Mouse (Mus musculus) lung, postnatal 0 days (tissue): ENCODE data around the gene Mcl1. TPM values are rescaled to one million over a fixed set of nuclear protein-coding genes. Genes with fewer than 3 reads are reported as not detected.

Experiments
- ATAC-seq: fragments of 200-750 bp; cut with Nextera tagmentation; 2 replicates; pipeline ENCODE4 v1.8.0; 2017; ENCODE audit warnings: moderate library complexity
- DNase-seq: peaks from one replicate; pipeline ENCODE4 v3.0.0-alpha.2; 2016; ENCODE audit warnings: low spot score
- H3K27ac ChIP-seq: fragments of 300-500 bp; sonication (generic); 2 replicates; pipeline ENCODE4 v1.5.1; 2014; ENCODE audit warnings: antibody characterized with exemption, mild to moderate bottlenecking, low read length, mixed read lengths
- H3K27me3 ChIP-seq: fragments of 300-500 bp; sonication (generic); replicated peaks from 2 replicates; pipeline ENCODE4 v1.6.1; 2014; ENCODE audit warnings: low read length, mixed read lengths; ENCODE audit not compliant: insufficient read depth
- H3K36me3 ChIP-seq: fragments of 300-500 bp; sonication (generic); 2 replicates; pipeline ENCODE4 v1.6.1; 2014; ENCODE audit warnings: low read length, mixed read lengths; ENCODE audit not compliant: insufficient read depth
- H3K4me1 ChIP-seq: fragments of 300-500 bp; sonication (generic); 2 replicates; pipeline ENCODE4 v1.6.1; 2014; ENCODE audit warnings: antibody characterized with exemption, low read depth, low read length, mixed read lengths; ENCODE audit not compliant: insufficient read depth
- H3K4me2 ChIP-seq: fragments of 300-500 bp; sonication (generic); replicated peaks from 2 replicates; pipeline ENCODE4 v1.6.1; 2014; ENCODE audit warnings: low read depth, mild to moderate bottlenecking, low read length, moderate library complexity, mixed read lengths
- H3K4me3 ChIP-seq: fragments of 300-500 bp; sonication (generic); 2 replicates; pipeline ENCODE4 v1.5.1; 2014; ENCODE audit warnings: low read depth, low read length
- H3K9ac ChIP-seq: fragments of 300-500 bp; sonication (generic); replicated peaks from 2 replicates; pipeline ENCODE4 v1.6.1; 2014; ENCODE audit warnings: low read depth, mild to moderate bottlenecking
- H3K9me3 ChIP-seq: fragments of 300-500 bp; sonication (generic); 2 replicates; pipeline ENCODE4 v1.6.1; 2016; ENCODE audit warnings: low read length, mixed read lengths
- CTCF ChIP-seq: IDR thresholded peaks from 2 replicates; pipeline ENCODE4 v1.5.1; 2016; ENCODE audit warnings: antibody characterized with exemption, mild to moderate bottlenecking
- EP300 ChIP-seq: IDR thresholded peaks from 2 replicates; pipeline ENCODE4 v1.6.1; 2016; ENCODE audit warnings: antibody characterized with exemption, mild to moderate bottlenecking, control low read depth
- WGBS: fragments of 180-500 bp; shearing (Covaris S2); extraction: QIAGEN DNeasy Blood & Tissue Kit; methylation state at CpG from one replicate; pipeline ENCODE4 v1.1.7; 2014; 5-methylcytosine and 5-hydroxymethylcytosine counted together
- polyA plus RNA-seq: library from polyadenylated mRNA; unstranded; fragments of >200 nt; fragmentation: Nextera tagmentation; extraction: Ambion mirVana; gene quantifications from 2 replicates; pipeline ENCODE4 v1.2.1, GENCODE M21; 2015

Gene Mcl1
- polyA plus RNA-seq, 1 experiment from 2014 or later, result 101 TPM

DNA sequence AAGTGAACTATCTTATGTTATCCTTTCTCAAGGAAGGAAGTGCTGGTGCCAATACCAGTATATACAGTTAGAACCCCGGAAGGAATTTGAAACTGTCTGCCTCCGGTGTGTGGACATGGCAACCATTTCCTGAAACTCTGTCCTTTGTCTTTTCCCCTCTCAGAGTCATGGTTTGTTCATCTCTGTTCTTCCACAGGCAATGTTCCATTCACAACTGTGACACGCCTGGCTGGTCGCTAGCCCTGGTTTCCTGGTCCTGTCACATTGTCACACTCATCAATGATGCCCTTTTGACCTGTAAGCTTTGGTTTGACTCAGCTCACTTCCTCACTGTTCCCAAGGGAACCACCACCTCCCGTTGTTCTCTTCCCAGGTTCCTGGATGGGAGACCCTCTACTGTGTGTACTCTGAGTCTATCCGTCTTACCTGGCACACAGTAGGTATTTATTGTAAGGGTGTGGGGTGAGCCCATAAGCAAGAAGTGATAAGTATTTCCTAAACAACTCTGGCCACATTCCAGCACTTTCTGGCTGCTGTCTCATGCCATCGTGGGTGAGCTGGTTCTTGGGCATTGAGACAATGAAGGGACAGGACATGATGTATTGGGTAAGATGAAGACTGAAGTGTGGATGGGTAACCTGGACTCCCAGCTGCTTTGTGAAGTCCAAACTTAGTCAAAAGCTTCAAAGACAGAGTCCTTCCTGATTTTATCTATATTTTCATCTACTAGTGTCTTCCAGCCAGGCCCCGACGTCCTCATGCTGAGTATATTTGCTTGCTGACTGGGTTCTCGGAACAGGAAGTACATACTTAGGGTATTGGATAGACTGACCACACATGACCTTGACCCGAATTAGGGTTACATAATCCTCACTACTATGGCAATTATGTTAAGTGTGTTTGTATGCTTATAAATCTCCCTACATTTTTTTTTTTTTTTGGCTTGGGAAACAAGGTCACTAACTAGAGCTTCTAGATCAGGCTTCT lies 35.5 kb downstream of the Mcl1 start:
- peaks cover 29% of the 10 kb centered on the region; the same call in 1 of the 2 replicates for H3K4me1 ChIP-seq
- H3K4me2 ChIP-seq, result no peak overlapping the region
- no peaks in the 10 kb centered on the region for H3K9me3 ChIP-seq
- H3K36me3 ChIP-seq, result no peaks in the 10 kb centered on the region
- TF ChIP-seq EP300 (peak; percentile 97), CTCF (no peak)
- no peaks in the 10 kb centered on the region for H3K27me3 ChIP-seq
- ATAC-seq, result peak; percentile 66
- 33% methylated on average over 11 of the region's 11 CpGs for WGBS
- no peak overlapping the region for H3K4me3 ChIP-seq
- H3K9ac ChIP-seq, result no peak overlapping the region
- peak overlapping the region; percentile 78 for H3K27ac ChIP-seq
- DNase-seq, result peak; percentile 86

- Histone ChIP-seq H3K4me2 (no peak overlapping the region), H3K27ac (no peak overlapping the region), H3K27me3 (no peaks in the 10 kb centered on the region), H3K9ac (no peak overlapping the region), H3K4me3 (no peak overlapping the region), H3K36me3 (no peaks in the 10 kb centered on the region), H3K9me3 (no peaks in the 10 kb centered on the region), H3K4me1 (peaks cover 29% of the 10 kb centered on the region; the same call in 1 of the 2 replicates)
- DNase-seq (peak; percentile 4), ATAC-seq (no peak)
- no peak for TF ChIP-seq CTCF
- no peak for TF ChIP-seq EP300
- 84% methylated on average over 11 of the region's 11 CpGs for WGBS
These were observed 36.5 kb downstream of the Mcl1 start for GRCm38 (mm10) chr3:95694808-95695703.

GRCm38 (mm10) chr3:95695796-95696195 lies 37.2 kb downstream of the Mcl1 start:
- ATAC-seq (no peak), DNase-seq (no peak)
- 59% methylated on average over 3 of the region's 3 CpGs for WGBS
- Histone ChIP-seq H3K27me3 (no peaks in the 10 kb centered on the region), H3K4me1 (peaks cover 32% of the 10 kb centered on the region; the same call in 1 of the 2 replicates), H3K4me2 (no peak overlapping the region), H3K36me3 (no peaks in the 10 kb centered on the region), H3K9ac (no peak overlapping the region), H3K9me3 (no peaks in the 10 kb centered on the region), H3K4me3 (no peak overlapping the region), H3K27ac (peak overlapping the region; percentile 74)
- TF ChIP-seq EP300 (no peak), CTCF (no peak)

DNA sequence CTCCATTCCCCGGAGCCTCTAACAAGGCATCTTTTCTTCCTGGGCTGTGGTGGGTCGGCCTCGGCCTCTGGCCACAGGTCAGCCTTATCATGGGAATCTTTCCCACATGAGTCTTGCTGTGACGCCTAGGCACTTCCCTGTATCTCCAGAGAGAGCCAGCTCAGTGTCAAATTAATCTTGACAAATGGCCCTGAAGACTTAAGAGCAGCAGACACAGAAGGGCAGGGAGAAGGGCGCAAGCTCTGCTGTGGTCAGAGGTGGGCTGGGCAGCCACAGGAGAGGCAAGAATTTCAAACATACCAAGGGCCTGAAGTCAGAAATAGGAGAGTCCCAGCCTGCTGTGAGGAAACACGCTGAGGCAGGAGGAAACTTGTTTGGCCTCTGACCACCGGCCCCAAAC lies 37.8 kb downstream of the Mcl1 start:
- peak; percentile 74 for ATAC-seq
- Histone ChIP-seq H3K4me1 (peaks cover 32% of the 10 kb centered on the region; the same call in 1 of the 2 replicates), H3K27me3 (no peaks in the 10 kb centered on the region), H3K9me3 (no peaks in the 10 kb centered on the region), H3K4me3 (no peak overlapping the region), H3K27ac (peak overlapping the region; percentile 74), H3K36me3 (no peaks in the 10 kb centered on the region), H3K9ac (no peak overlapping the region), H3K4me2 (no peak overlapping the region)
- WGBS, result 32% methylated on average over 7 of the region's 7 CpGs
- TF ChIP-seq CTCF (no peak), EP300 (peak; percentile 75)
- peak; percentile 88 for DNase-seq

DNA sequence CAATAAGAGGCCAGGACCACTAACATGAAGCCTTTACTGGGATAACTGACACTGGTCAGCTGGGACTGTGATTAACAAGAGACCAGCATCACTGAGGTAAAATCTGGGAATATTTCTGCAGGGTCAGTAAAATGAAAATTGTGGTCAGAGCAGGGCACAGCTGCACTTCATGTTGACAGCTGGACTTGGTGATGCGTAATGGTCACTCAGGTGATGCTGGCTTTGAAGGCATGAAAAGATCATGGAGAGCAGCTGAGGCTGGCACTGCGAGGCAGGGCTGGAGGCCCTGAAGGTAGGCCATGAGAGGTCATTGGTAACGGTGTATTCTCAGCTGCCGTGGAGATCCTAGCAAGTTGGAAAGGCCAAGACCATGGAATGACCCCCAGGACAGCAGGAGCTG lies 39.7 kb downstream of the Mcl1 start:
- H3K4me1 ChIP-seq, result peaks cover 35% of the 10 kb centered on the region; the same call in 1 of the 2 replicates
- no peak for ATAC-seq

More for the DNA sequence above, 39.7 kb downstream of the Mcl1 start:
- no peak overlapping the region for H3K4me2 ChIP-seq
- H3K4me3 ChIP-seq, result no peak overlapping the region
- no peak overlapping the region for H3K27ac ChIP-seq
- no peaks in the 10 kb centered on the region for H3K9me3 ChIP-seq
- no peak overlapping the region for H3K9ac ChIP-seq
- no peaks in the 10 kb centered on the region for H3K27me3 ChIP-seq
- 92% methylated on average over 4 of the region's 4 CpGs for WGBS
- no peak for DNase-seq
- TF ChIP-seq EP300, result no peak
- TF ChIP-seq CTCF, result no peak
- no peaks in the 10 kb centered on the region for H3K36me3 ChIP-seq
